Mouse (Mus musculus) C2C12 (cell line): ENCODE measurements around the gene 5730522E02Rik.

Source experiments
- CEBPB ChIP-seq: IDR thresholded peaks from one replicate; pipeline ENCODE4 v1.6.1; 2011; ENCODE audit warnings: low read depth, mild to moderate bottlenecking, control low read depth, moderate library complexity
- CTCF ChIP-seq: IDR thresholded peaks from one replicate; pipeline ENCODE4 v1.5.1; 2011; ENCODE audit not compliant: control insufficient read depth, insufficient read depth, insufficient read length
- FOSL1 ChIP-seq: IDR thresholded peaks from one replicate; pipeline ENCODE4 v1.8.0; 2011; ENCODE audit warnings: mild to moderate bottlenecking, low read length; ENCODE audit not compliant: poor library complexity, insufficient read depth, severe bottlenecking
- MAX ChIP-seq: IDR thresholded peaks from one replicate; pipeline ENCODE4 v1.6.1; 2011; ENCODE audit warnings: mild to moderate bottlenecking, control low read depth
- MYOD1 ChIP-seq: IDR thresholded peaks from one replicate; pipeline ENCODE4 v1.6.1; 2011; ENCODE audit warnings: low read depth; ENCODE audit not compliant: control insufficient read depth, insufficient read length
- MYOG ChIP-seq: IDR thresholded peaks from one replicate; pipeline ENCODE4 v1.6.1; 2011; ENCODE audit not compliant: control insufficient read depth, insufficient read length; ENCODE audit errors: extremely low read depth
- USF1 ChIP-seq: IDR thresholded peaks from one replicate; pipeline ENCODE4 v1.6.1; 2011; ENCODE audit warnings: low read depth, mild to moderate bottlenecking, control low read depth, moderate library complexity

GRCm38 (mm10) chr11:25743664-25744063 is 466.9 kb downstream of the 5730522E02Rik start:
- no peak for TF ChIP-seq CTCF
- no peak for TF ChIP-seq MYOG
- no peak for TF ChIP-seq MYOD1
- no peak for TF ChIP-seq USF1
- no peak for TF ChIP-seq MAX
- no peak for TF ChIP-seq CEBPB
- TF ChIP-seq FOSL1 = no peak
